Mouse (Mus musculus) kidney, postnatal 0 days (tissue): ENCODE measurements around the gene Nckap1l. TPM values are rescaled to one million over a fixed set of nuclear protein-coding genes. Genes with fewer than 3 reads are reported as not detected.
"Not testable (repeated sequence)": the region's sequence is repeated elsewhere in the genome, so short reads cannot be mapped to it uniquely, and the experiment has no call there.

ENCODE experiments used
- ATAC-seq: fragments of 200-750 bp; cut with Nextera tagmentation; replicated peaks from 2 replicates; pipeline ENCODE4 v1.8.0; 2017; ENCODE audit warnings: low read depth, moderate number of reproducible peaks, moderate TSS enrichment, moderate library complexity; ENCODE audit not compliant: low FRiP score
- DNase-seq: peaks from one replicate; pipeline ENCODE4 v3.0.0-alpha.2; 2016; ENCODE audit warnings: low spot score
- H3K27ac ChIP-seq: fragments of 300-500 bp; sonication (generic); 2 replicates; pipeline ENCODE4 v1.5.1; 2014; ENCODE audit warnings: mild to moderate bottlenecking
- H3K27me3 ChIP-seq: fragments of 300-500 bp; sonication (generic); 2 replicates; pipeline ENCODE4 v1.6.1; 2014; ENCODE audit warnings: low read length, mixed read lengths; ENCODE audit not compliant: insufficient read depth
- H3K36me3 ChIP-seq: fragments of 300-500 bp; sonication (generic); 2 replicates; pipeline ENCODE4 v1.6.1; 2014; ENCODE audit warnings: low read length, mixed read lengths; ENCODE audit not compliant: insufficient read depth
- H3K4me1 ChIP-seq: fragments of 300-500 bp; sonication (generic); replicated peaks from 2 replicates; pipeline ENCODE4 v1.6.1; 2014; ENCODE audit warnings: antibody characterized with exemption, low read length, mixed read lengths; ENCODE audit not compliant: insufficient read depth
- H3K4me2 ChIP-seq: fragments of 300-500 bp; sonication (generic); 2 replicates; pipeline ENCODE4 v1.6.1; 2014; ENCODE audit warnings: mild to moderate bottlenecking, low read length, moderate library complexity, mixed read lengths
- H3K4me3 ChIP-seq: fragments of 300-500 bp; sonication (generic); replicated peaks from 2 replicates; pipeline ENCODE4 v1.5.1; 2014; ENCODE audit warnings: low read depth, low read length
- H3K9ac ChIP-seq: fragments of 300-500 bp; sonication (generic); 2 replicates; pipeline ENCODE4 v1.6.1; 2014; ENCODE audit warnings: low read depth, low read length
- H3K9me3 ChIP-seq: fragments of 300-500 bp; sonication (generic); replicated peaks from 2 replicates; pipeline ENCODE4 v1.6.1; 2016; ENCODE audit warnings: low read length, inconsistent platforms, mixed read lengths
- CTCF ChIP-seq: IDR thresholded peaks from 2 replicates; pipeline ENCODE4 v1.5.1; 2016; ENCODE audit warnings: antibody characterized with exemption, low read depth, mild to moderate bottlenecking, moderate library complexity
- WGBS: fragments of 180-500 bp; shearing (Covaris S2); extraction: QIAGEN DNeasy Blood & Tissue Kit; methylation state at CpG from one replicate; pipeline ENCODE4 v1.1.7; 2014; 5-methylcytosine and 5-hydroxymethylcytosine counted together
- polyA plus RNA-seq: library from polyadenylated mRNA; unstranded; fragments of >200 nt; fragmentation: Nextera tagmentation; extraction: Ambion mirVana; gene quantifications from 2 replicates; pipeline ENCODE4 v1.2.1, GENCODE M21; 2015

The Nckap1l gene
- 1.2 and 1.5 TPM in 2 replicates for polyA plus RNA-seq

GRCm38 (mm10) chr15:103453551-103454218 is at the start of gene Nckap1l:
Nckap1l (plus strand) TSS chr15:103453794.
- DNase-seq, result peak; percentile 8
- TF ChIP-seq CTCF, result no peak
- H3K9me3 ChIP-seq, result no peaks in the 10 kb centered on the region

GRCm38 (mm10) chr15:103405586-103405985 is 48.0 kb upstream of the Nckap1l start:
- not testable (repeated sequence) for H3K36me3 ChIP-seq, H3K27ac ChIP-seq, ATAC-seq, H3K4me2 ChIP-seq, H3K9ac ChIP-seq, H3K9me3 ChIP-seq, DNase-seq, H3K4me1 ChIP-seq, H3K4me3 ChIP-seq, H3K27me3 ChIP-seq
- WGBS, result 88% methylated on average over 2 of the region's 3 CpGs

More at GRCm38 (mm10) chr15:103453551-103454218, at the start of gene Nckap1l:
- no peak for ATAC-seq
- H3K4me1 ChIP-seq, result no peaks in the 10 kb centered on the region
- H3K27ac ChIP-seq, result no peak within 1 kb of the TSS
- no peak within 1 kb of the TSS for H3K9ac ChIP-seq
- H3K36me3 ChIP-seq, result no peaks in the 10 kb centered on the region
- no peak within 1 kb of the TSS for H3K4me3 ChIP-seq
- no peaks in the 10 kb centered on the region for H3K27me3 ChIP-seq
- WGBS, result 88% methylated on average over 13 of the region's 13 CpGs
- H3K4me2 ChIP-seq, result no peak within 1 kb of the TSS

- no peak for TF ChIP-seq CTCF
- H3K9ac ChIP-seq, result no peak overlapping the region
- DNase-seq (no peak), ATAC-seq (no peak)
- no peaks in the 10 kb centered on the region for H3K27me3 ChIP-seq
- WGBS, result 41% methylated on average over 2 of the region's 2 CpGs
- no peaks in the 10 kb centered on the region for H3K4me1 ChIP-seq
- no peak overlapping the region for H3K4me2 ChIP-seq
- no peaks in the 10 kb centered on the region for H3K9me3 ChIP-seq
- no peak overlapping the region for H3K4me3 ChIP-seq
- H3K36me3 ChIP-seq, result no peaks in the 10 kb centered on the region
- H3K27ac ChIP-seq, result no peak overlapping the region
These were observed 26.6 kb upstream of the Nckap1l start for GRCm38 (mm10) chr15:103427017-103427416.

GRCm38 (mm10) chr15:103430241-103430640 is 23.4 kb upstream of the Nckap1l start, which contains the start of gene Gtsf1:
Gtsf1 (minus strand) TSS chr15:103430470.
- Histone ChIP-seq H3K9me3 (no peaks in the 10 kb centered on the region), H3K4me2 (no peak within 1 kb of the TSS), H3K27ac (no peak within 1 kb of the TSS), H3K4me3 (no peak within 1 kb of the TSS), H3K4me1 (no peaks in the 10 kb centered on the region), H3K9ac (no peak within 1 kb of the TSS), H3K36me3 (no peaks in the 10 kb centered on the region), H3K27me3 (no peaks in the 10 kb centered on the region)
- no peak for TF ChIP-seq CTCF
- 89% methylated on average over 16 of the region's 16 CpGs for WGBS
- ATAC-seq (no peak), DNase-seq (no peak)

- DNase-seq, H3K27ac ChIP-seq, H3K36me3 ChIP-seq, H3K4me3 ChIP-seq, H3K9ac ChIP-seq, H3K27me3 ChIP-seq, H3K9me3 ChIP-seq, ATAC-seq, H3K4me2 ChIP-seq, H3K4me1 ChIP-seq: not testable (repeated sequence)
- 79% methylated on average over 4 of the region's 4 CpGs for WGBS
These were observed 7.6 kb upstream of the Nckap1l start for GRCm38 (mm10) chr15:103445966-103446365.

- Histone ChIP-seq H3K4me2 (no peak within 1 kb of the TSS), H3K4me1 (no peaks in the 10 kb centered on the region), H3K4me3 (no peak within 1 kb of the TSS), H3K36me3 (no peaks in the 10 kb centered on the region), H3K9ac (no peak within 1 kb of the TSS), H3K27me3 (no peaks in the 10 kb centered on the region), H3K9me3 (no peaks in the 10 kb centered on the region), H3K27ac (no peak within 1 kb of the TSS)
- TF ChIP-seq CTCF, result no peak
- DNase-seq, result no peak
- WGBS, result 23% methylated on average over 3 of the region's 3 CpGs
- no peak for ATAC-seq
These were observed 5.2 kb upstream of the Nckap1l start, which contains the start of gene Gtsf2 for GRCm38 (mm10) chr15:103448369-103448768. Gtsf2 (minus strand) TSS chr15:103448469.

GRCm38 (mm10) chr15:103454449-103454848 is 855 bp downstream of the Nckap1l start:
- DNase-seq (no peak), ATAC-seq (no peak)
- Histone ChIP-seq H3K9ac (no peak overlapping the region), H3K4me2 (no peak overlapping the region), H3K4me1 (no peaks in the 10 kb centered on the region), H3K27me3 (no peaks in the 10 kb centered on the region), H3K4me3 (no peak overlapping the region), H3K36me3 (no peaks in the 10 kb centered on the region), H3K9me3 (no peaks in the 10 kb centered on the region), H3K27ac (no peak overlapping the region)
- no peak for TF ChIP-seq CTCF
- WGBS, result 77% methylated on average over 6 of the region's 6 CpGs
